Mouse (Mus musculus): ENCODE measurements around the gene Cacna1d.

GRCm38 (mm10) chr14:30248121-30248520 is 243.1 kb downstream of the Cacna1d start:
- no peak for TF ChIP-seq ZKSCAN1 (IDR thresholded peaks at IDR 0.05; ENCODE audit: low read depth, low read length)
- TF ChIP-seq GATA1 (IDR thresholded peaks at IDR 0.05; ENCODE audit: low read depth, low read length) = no peak
- TF ChIP-seq POLR2A (IDR thresholded peaks at IDR 0.05; ENCODE audit: control insufficient read depth in 1 of 2, insufficient read depth in 1 of 2, low read depth in 1 of 2, low read length in 2 of 2, poor library complexity in 1 of 2) = no peak
- TF ChIP-seq USF2 (IDR thresholded peaks at IDR 0.05; ENCODE audit: borderline replicate concordance in 1 of 2, insufficient read depth in 1 of 2, low read depth in 1 of 2, low read length in 2 of 2) = no peak
- TF ChIP-seq ZMIZ1 (IDR thresholded peaks at IDR 0.05; ENCODE audit: low read depth, low read length) = no peak
- no peak for TF ChIP-seq MAFK (IDR thresholded peaks at IDR 0.05; ENCODE audit: borderline replicate concordance, low read depth, low read length)

All from MEL (cell line).